Mouse (Mus musculus): Measurements from ENCODE around the gene Acvrl1.

The Acvrl1 gene

GRCm38 (mm10) chr15:101142672-101143071 is 14.3 kb downstream of the Acvrl1 start:
- no peak for DNase-seq (ENCODE audit: low read depth)

GRCm38 (mm10) chr15:101143494-101143893 is 15.2 kb downstream of the Acvrl1 start:
- peak; percentile 67 for DNase-seq (ENCODE audit: low read depth)

- DNase-seq (ENCODE audit: low read depth): peak; percentile 67
Measured at GRCm38 (mm10) chr15:101144176-101144575, 15.9 kb downstream of the Acvrl1 start.

GRCm38 (mm10) chr15:101144779-101145178 is 16.5 kb downstream of the Acvrl1 start:
- no peak for DNase-seq (ENCODE audit: low read depth)

GRCm38 (mm10) chr15:101145424-101146099 is 17.2 kb downstream of the Acvrl1 start:
- DNase-seq (ENCODE audit: low read depth): peak; percentile 96

GRCm38 (mm10) chr15:101146100-101146965 is 18.0 kb downstream of the Acvrl1 start:
- DNase-seq (ENCODE audit: low read depth): peak; percentile 70

GRCm38 (mm10) chr15:101147115-101147909 is 19.0 kb downstream of the Acvrl1 start:
- DNase-seq (ENCODE audit: low read depth): peak; percentile 93

GRCm38 (mm10) chr15:101147910-101148273 is 19.6 kb downstream of the Acvrl1 start:
- peak; percentile 80 for DNase-seq (ENCODE audit: low read depth)

- DNase-seq (ENCODE audit: low read depth): no peak
Measured at GRCm38 (mm10) chr15:101148604-101149003, 20.3 kb downstream of the Acvrl1 start.

- DNase-seq (ENCODE audit: low read depth): no peak
Measured at GRCm38 (mm10) chr15:101151409-101152261, 23.3 kb downstream of the Acvrl1 start.

GRCm38 (mm10) chr15:101154700-101155616 is 26.6 kb downstream of the Acvrl1 start:
- DNase-seq (ENCODE audit: low read depth): no peak

GRCm38 (mm10) chr15:101160128-101160527 is 31.8 kb downstream of the Acvrl1 start:
- DNase-seq (ENCODE audit: low read depth): no peak

- DNase-seq (ENCODE audit: low read depth): no peak
Measured at GRCm38 (mm10) chr15:101160591-101160990, 32.3 kb downstream of the Acvrl1 start.

GRCm38 (mm10) chr15:101161534-101161933 is 33.2 kb downstream of the Acvrl1 start:
- no peak for DNase-seq (ENCODE audit: low read depth)

GRCm38 (mm10) chr15:101163056-101163458 is 34.7 kb downstream of the Acvrl1 start:
- DNase-seq (ENCODE audit: low read depth): no peak

- no peak for DNase-seq (ENCODE audit: low read depth)
Measured at GRCm38 (mm10) chr15:101163854-101164253, 35.5 kb downstream of the Acvrl1 start.

GRCm38 (mm10) chr15:101164291-101164690 is 36.0 kb downstream of the Acvrl1 start:
- no peak for DNase-seq (ENCODE audit: low read depth)

GRCm38 (mm10) chr15:101165658-101166437 is 37.5 kb downstream of the Acvrl1 start:
- DNase-seq (ENCODE audit: low read depth): peak; percentile 78

- no peak for DNase-seq (ENCODE audit: low read depth)
Measured at GRCm38 (mm10) chr15:101167553-101167952, 39.2 kb downstream of the Acvrl1 start.

- DNase-seq (ENCODE audit: low read depth): no peak
Measured at GRCm38 (mm10) chr15:101169910-101170309, 41.6 kb downstream of the Acvrl1 start.
